Mouse (Mus musculus): ENCODE data around the gene Pigc. TPM values are rescaled to one million over a fixed set of nuclear protein-coding genes. Genes with fewer than 3 reads are reported as not detected.

The Pigc gene
- polyA plus RNA-seq, 1 experiment: 18.9 TPM

DNA sequence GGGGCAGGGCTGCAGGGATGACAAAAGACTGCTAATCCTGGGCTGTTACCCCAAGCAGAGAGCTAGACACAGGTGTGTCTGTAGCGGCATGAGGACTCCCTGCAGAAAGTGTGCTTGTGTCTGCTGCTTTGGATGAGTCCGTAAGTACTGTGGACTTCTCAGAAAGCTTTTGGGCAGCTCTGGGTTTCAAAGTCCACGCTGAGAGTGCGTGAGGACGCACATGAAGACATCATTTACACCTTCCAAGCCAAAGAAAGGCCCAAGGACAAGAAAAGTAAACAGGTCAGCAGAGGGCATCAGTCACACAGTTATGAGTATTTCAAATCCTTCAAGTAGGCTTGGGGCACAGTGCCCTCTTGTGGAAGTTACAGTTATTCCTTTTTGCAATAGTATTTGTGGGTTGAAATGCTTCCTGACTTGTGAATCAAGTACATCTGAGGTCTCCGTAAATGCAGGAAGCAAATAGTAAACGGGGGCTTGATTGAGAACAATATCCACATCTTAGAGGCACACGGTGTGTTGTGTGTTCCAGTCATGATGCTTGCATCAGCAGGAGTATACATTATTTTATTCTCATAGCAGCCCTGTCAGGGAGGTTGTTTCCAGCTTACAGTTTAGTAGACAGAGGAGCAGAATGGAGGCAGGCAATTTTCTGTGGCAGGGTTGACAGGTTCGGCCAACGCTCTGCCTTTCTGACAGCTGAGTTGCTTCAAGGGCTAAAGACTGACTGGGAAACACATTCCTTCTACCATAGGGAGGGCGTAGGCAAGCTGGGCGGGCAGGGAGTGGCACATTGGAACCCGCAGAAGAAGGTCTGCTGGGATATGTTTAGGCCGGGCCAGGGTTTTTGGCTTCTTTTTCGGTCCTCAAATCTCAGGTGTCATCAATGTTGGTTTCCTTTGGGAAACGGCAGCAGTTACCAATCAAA, 7.5 kb downstream of the Pigc start:
- H3K36me3 ChIP-seq (ENCODE audit: control insufficient read depth, insufficient read depth): no peaks in the 10 kb centered on the region
- H3ac ChIP-seq (ENCODE audit: control insufficient read depth, insufficient read length): no peak overlapping the region
- no peaks in the 10 kb centered on the region for H3K79me2 ChIP-seq (ENCODE audit: control insufficient read depth, insufficient read depth)
- H3K4me3 ChIP-seq: no peak overlapping the region
- H3K4me2 ChIP-seq (ENCODE audit: low read depth): peak overlapping the region; percentile 47
- no peaks in the 10 kb centered on the region for H3K27me3 ChIP-seq (ENCODE audit: control insufficient read depth, insufficient read depth, insufficient read length)
- TF ChIP-seq CEBPB (IDR thresholded peaks at IDR 0.05; ENCODE audit: insufficient read depth, poor library complexity, severe bottlenecking): no peak
- no peak for TF ChIP-seq MAX (IDR thresholded peaks at IDR 0.05; ENCODE audit: low read depth)
- TF ChIP-seq MYOD1 (IDR thresholded peaks at IDR 0.05; ENCODE audit: control insufficient read depth in 1 of 3, insufficient read length in 2 of 3, low read depth in 2 of 3): no peak
- no peak for TF ChIP-seq E2F4 (IDR thresholded peaks at IDR 0.05; ENCODE audit: insufficient read depth)
- TF ChIP-seq TCF12 (IDR thresholded peaks at IDR 0.05; ENCODE audit: insufficient read depth, poor library complexity, severe bottlenecking): no peak
- no peak for TF ChIP-seq REST (IDR thresholded peaks at IDR 0.05; ENCODE audit: insufficient read depth, insufficient read length)
- no peak for TF ChIP-seq USF1 (IDR thresholded peaks at IDR 0.05; ENCODE audit: low read depth)
- no peak for TF ChIP-seq POLR2A (IDR thresholded peaks at IDR 0.05; ENCODE audit: insufficient read length, low read depth)
- TF ChIP-seq POLR2AphosphoS2 (IDR thresholded peaks at IDR 0.05; ENCODE audit: insufficient read length, low read depth): no peak
- no peak for TF ChIP-seq MYOG (IDR thresholded peaks at IDR 0.05; ENCODE audit: control insufficient read depth in 1 of 3, insufficient read depth in 1 of 3, insufficient read length in 2 of 3, low read depth in 2 of 3)
- no peak for TF ChIP-seq SRF (IDR thresholded peaks at IDR 0.05; ENCODE audit: control insufficient read depth, insufficient read length, low read depth)
- TF ChIP-seq TCF3 (IDR thresholded peaks at IDR 0.05; ENCODE audit: insufficient read length, low read depth): no peak

DNA sequence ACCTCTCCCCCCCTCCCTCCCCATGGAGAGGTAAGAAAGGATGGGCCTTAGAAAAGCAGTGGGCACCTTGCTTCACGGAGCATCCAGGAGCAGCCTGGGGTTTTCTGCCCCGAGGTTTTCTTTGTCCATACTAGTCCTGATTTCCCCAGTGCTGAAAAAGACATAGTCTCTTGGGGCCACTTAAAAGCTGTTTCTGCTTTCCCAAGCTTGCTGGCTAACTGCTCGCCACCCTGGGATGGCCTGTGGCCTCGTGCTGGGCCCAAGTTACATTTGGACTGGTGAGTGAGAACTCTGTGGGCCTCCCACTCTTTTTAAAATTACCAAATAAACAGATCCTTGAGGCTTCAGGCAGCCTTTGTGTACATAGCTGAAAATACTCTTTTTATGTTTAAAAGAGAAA, 8.3 kb downstream of the Pigc start:
- H3K27me3 ChIP-seq (ENCODE audit: control insufficient read depth, insufficient read depth, insufficient read length): no peaks in the 10 kb centered on the region
- H3K79me2 ChIP-seq (ENCODE audit: control insufficient read depth, insufficient read depth): no peaks in the 10 kb centered on the region
- H3K4me2 ChIP-seq (ENCODE audit: low read depth): no peak overlapping the region
- TF ChIP-seq CEBPB (IDR thresholded peaks at IDR 0.05; ENCODE audit: insufficient read depth, poor library complexity, severe bottlenecking): no peak
- no peak for TF ChIP-seq POLR2A (IDR thresholded peaks at IDR 0.05; ENCODE audit: insufficient read length, low read depth)
- no peak for TF ChIP-seq TCF12 (IDR thresholded peaks at IDR 0.05; ENCODE audit: insufficient read depth, poor library complexity, severe bottlenecking)
- TF ChIP-seq MAX (IDR thresholded peaks at IDR 0.05; ENCODE audit: low read depth): no peak
- no peak for TF ChIP-seq POLR2AphosphoS2 (IDR thresholded peaks at IDR 0.05; ENCODE audit: insufficient read length, low read depth)
- no peak for TF ChIP-seq REST (IDR thresholded peaks at IDR 0.05; ENCODE audit: insufficient read depth, insufficient read length)
- TF ChIP-seq SRF (IDR thresholded peaks at IDR 0.05; ENCODE audit: control insufficient read depth, insufficient read length, low read depth): no peak
- TF ChIP-seq MYOG (IDR thresholded peaks at IDR 0.05; ENCODE audit: control insufficient read depth in 1 of 3, insufficient read depth in 1 of 3, insufficient read length in 2 of 3, low read depth in 2 of 3): no peak
- TF ChIP-seq MYOD1 (IDR thresholded peaks at IDR 0.05; ENCODE audit: control insufficient read depth in 1 of 3, insufficient read length in 2 of 3, low read depth in 2 of 3): no peak
- no peak overlapping the region for H3ac ChIP-seq (ENCODE audit: control insufficient read depth, insufficient read length)
- no peak overlapping the region for H3K4me3 ChIP-seq
- no peaks in the 10 kb centered on the region for H3K36me3 ChIP-seq (ENCODE audit: control insufficient read depth, insufficient read depth)

DNA sequence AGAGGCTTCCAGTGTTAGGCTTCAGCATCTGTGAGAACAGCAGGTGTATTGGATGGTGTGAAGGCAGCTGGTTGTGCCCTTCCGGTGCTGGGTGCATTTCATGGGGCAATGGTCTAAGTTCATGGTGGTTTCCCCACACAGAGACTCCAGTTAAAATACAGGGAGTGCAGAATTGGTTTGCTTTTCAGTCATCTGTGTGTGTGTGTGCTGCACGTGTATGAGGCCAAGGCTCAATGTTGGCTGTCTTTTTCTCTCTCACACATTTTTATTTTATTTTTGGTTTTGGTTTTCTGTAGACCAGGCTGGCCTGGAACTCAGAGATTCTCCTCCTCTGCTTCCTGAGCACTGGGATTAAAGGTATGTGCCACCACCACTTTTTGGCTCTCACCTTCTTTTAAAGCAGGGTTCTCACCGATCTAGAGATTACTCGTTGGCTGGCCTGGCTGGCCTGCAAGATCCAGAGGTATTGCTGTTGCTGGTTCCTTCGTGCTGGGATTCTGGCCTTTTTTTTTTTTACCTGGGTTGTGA, 9.3 kb downstream of the Pigc start:
- Histone ChIP-seq H3K79me2 (ENCODE audit: control insufficient read depth, insufficient read depth) (no peaks in the 10 kb centered on the region), H3ac (ENCODE audit: control insufficient read depth, insufficient read length) (no peak overlapping the region), H3K4me2 (ENCODE audit: low read depth) (no peak overlapping the region), H3K36me3 (ENCODE audit: control insufficient read depth, insufficient read depth) (no peaks in the 10 kb centered on the region), H3K27me3 (ENCODE audit: control insufficient read depth, insufficient read depth, insufficient read length) (no peaks in the 10 kb centered on the region), H3K4me3 (no peak overlapping the region)
- no peak for TF ChIP-seq USF1 (IDR thresholded peaks at IDR 0.05; ENCODE audit: low read depth)
- TF ChIP-seq SRF (IDR thresholded peaks at IDR 0.05; ENCODE audit: control insufficient read depth, insufficient read length, low read depth): no peak
- no peak for TF ChIP-seq REST (IDR thresholded peaks at IDR 0.05; ENCODE audit: insufficient read depth, insufficient read length)

- H3K4me3 ChIP-seq: no peak within 1 kb of the TSS
- H3ac ChIP-seq (ENCODE audit: control insufficient read depth, insufficient read length): no peak within 1 kb of the TSS
- no peaks in the 10 kb centered on the region for H3K79me2 ChIP-seq (ENCODE audit: control insufficient read depth, insufficient read depth)
- TF ChIP-seq TCF3 (IDR thresholded peaks at IDR 0.05; ENCODE audit: insufficient read length, low read depth) (no peak), REST (IDR thresholded peaks at IDR 0.05; ENCODE audit: insufficient read depth, insufficient read length) (no peak)
- H3K27me3 ChIP-seq (ENCODE audit: control insufficient read depth, insufficient read depth, insufficient read length): no peaks in the 10 kb centered on the region
- no peak within 1 kb of the TSS for H3K4me2 ChIP-seq (ENCODE audit: low read depth)
- no peaks in the 10 kb centered on the region for H3K36me3 ChIP-seq (ENCODE audit: control insufficient read depth, insufficient read depth)
Observed at GRCm38 (mm10) chr1:161979536-161979935, 10.6 kb downstream of the Pigc start, which contains the start of gene 4930558K02Rik. TSS of gene 4930558K02Rik (minus strand) at chr1:161979636.

GRCm38 (mm10) chr1:161980046-161980445, 11.1 kb downstream of the Pigc start:
- H3K4me2 ChIP-seq (ENCODE audit: low read depth): no peak overlapping the region
- TF ChIP-seq MYOD1 (IDR thresholded peaks at IDR 0.05; ENCODE audit: control insufficient read depth in 1 of 3, insufficient read length in 2 of 3, low read depth in 2 of 3) (no peak), USF1 (IDR thresholded peaks at IDR 0.05; ENCODE audit: low read depth) (no peak), E2F4 (IDR thresholded peaks at IDR 0.05; ENCODE audit: insufficient read depth) (no peak), CEBPB (IDR thresholded peaks at IDR 0.05; ENCODE audit: insufficient read depth, poor library complexity, severe bottlenecking) (no peak), MYOG (IDR thresholded peaks at IDR 0.05; ENCODE audit: control insufficient read depth in 1 of 3, insufficient read depth in 1 of 3, insufficient read length in 2 of 3, low read depth in 2 of 3) (no peak), POLR2AphosphoS2 (IDR thresholded peaks at IDR 0.05; ENCODE audit: insufficient read length, low read depth) (no peak), MAX (IDR thresholded peaks at IDR 0.05; ENCODE audit: low read depth) (no peak), REST (IDR thresholded peaks at IDR 0.05; ENCODE audit: insufficient read depth, insufficient read length) (no peak), TCF3 (IDR thresholded peaks at IDR 0.05; ENCODE audit: insufficient read length, low read depth) (no peak), POLR2A (IDR thresholded peaks at IDR 0.05; ENCODE audit: insufficient read length, low read depth) (no peak), SRF (IDR thresholded peaks at IDR 0.05; ENCODE audit: control insufficient read depth, insufficient read length, low read depth) (no peak), TCF12 (IDR thresholded peaks at IDR 0.05; ENCODE audit: insufficient read depth, poor library complexity, severe bottlenecking) (no peak)
- no peaks in the 10 kb centered on the region for H3K27me3 ChIP-seq (ENCODE audit: control insufficient read depth, insufficient read depth, insufficient read length)
- H3K36me3 ChIP-seq (ENCODE audit: control insufficient read depth, insufficient read depth): no peaks in the 10 kb centered on the region
- H3K79me2 ChIP-seq (ENCODE audit: control insufficient read depth, insufficient read depth): no peaks in the 10 kb centered on the region
- H3ac ChIP-seq (ENCODE audit: control insufficient read depth, insufficient read length): no peak overlapping the region
- no peak overlapping the region for H3K4me3 ChIP-seq

Data from myocyte (in vitro differentiated cells).